Mouse (Mus musculus) heart, embryonic 12.5 days (tissue): Measurements from ENCODE around the gene Cep128. TPM values are rescaled to one million over a fixed set of nuclear protein-coding genes. Genes with fewer than 3 reads are reported as not detected.

Experiments used
- ATAC-seq: fragments of 200-750 bp; cut with Nextera tagmentation; 2 replicates; pipeline ENCODE4 v1.8.0; 2017; ENCODE audit warnings: moderate TSS enrichment, moderate library complexity; ENCODE audit not compliant: insufficient number of reproducible peaks, low FRiP score
- H3K27ac ChIP-seq: fragments of 300-500 bp; sonication (generic); 2 replicates; pipeline ENCODE4 v1.5.1; 2016; ENCODE audit warnings: mild to moderate bottlenecking, moderate library complexity; ENCODE audit not compliant: poor library complexity, severe bottlenecking
- H3K27me3 ChIP-seq: fragments of 300-500 bp; sonication (generic); replicated peaks from 2 replicates; pipeline ENCODE4 v1.6.1; 2016; ENCODE audit warnings: mild to moderate bottlenecking, moderate library complexity
- H3K36me3 ChIP-seq: fragments of 300-500 bp; sonication (generic); 2 replicates; pipeline ENCODE4 v1.6.1; 2016; ENCODE audit warnings: mild to moderate bottlenecking, moderate library complexity
- H3K4me1 ChIP-seq: fragments of 300-500 bp; sonication (generic); replicated peaks from 2 replicates; pipeline ENCODE4 v1.6.1; 2016; ENCODE audit warnings: mild to moderate bottlenecking
- H3K4me2 ChIP-seq: fragments of 300-500 bp; sonication (generic); 2 replicates; pipeline ENCODE4 v1.6.1; 2016; ENCODE audit warnings: mild to moderate bottlenecking, moderate library complexity
- H3K4me3 ChIP-seq: fragments of 300-500 bp; sonication (generic); 2 replicates; pipeline ENCODE4 v1.5.1; 2016; ENCODE audit warnings: mild to moderate bottlenecking
- H3K9ac ChIP-seq: fragments of 300-500 bp; sonication (generic); 2 replicates; pipeline ENCODE4 v1.6.1; 2016; ENCODE audit warnings: mild to moderate bottlenecking, moderate library complexity
- H3K9me3 ChIP-seq: fragments of 300-500 bp; sonication (generic); replicated peaks from 2 replicates; pipeline ENCODE4 v1.6.1; 2016; ENCODE audit warnings: mild to moderate bottlenecking, moderate library complexity
- WGBS: fragments of 180-500 bp; shearing (Covaris S2); methylation state at CpG from one replicate; pipeline ENCODE4 v1.1.7; 2016; 5-methylcytosine and 5-hydroxymethylcytosine counted together
- polyA plus RNA-seq: library from polyadenylated mRNA; unstranded; fragments of >200 nt; fragmentation: Nextera tagmentation; extraction: Ambion mirVana; gene quantifications from 2 replicates; pipeline ENCODE4 v1.2.1, GENCODE M21; 2016

Cep128 gene
- polyA plus RNA-seq, 1 experiment from 2014 or later = 6.1 TPM

GRCm38 (mm10) chr12:91056885-91057284 lies 327.3 kb downstream of the Cep128 start:
- H3K4me1 ChIP-seq = no peaks in the 10 kb centered on the region
- no peaks in the 10 kb centered on the region for H3K27me3 ChIP-seq
- H3K27ac ChIP-seq = no peak overlapping the region
- no peaks in the 10 kb centered on the region for H3K9me3 ChIP-seq
- WGBS = 86% methylated on average over 10 of the region's 10 CpGs
- H3K4me3 ChIP-seq = no peak overlapping the region
- no peak for ATAC-seq
- no peak overlapping the region for H3K9ac ChIP-seq
- H3K4me2 ChIP-seq = no peak overlapping the region
- H3K36me3 ChIP-seq = no peaks in the 10 kb centered on the region

DNA sequence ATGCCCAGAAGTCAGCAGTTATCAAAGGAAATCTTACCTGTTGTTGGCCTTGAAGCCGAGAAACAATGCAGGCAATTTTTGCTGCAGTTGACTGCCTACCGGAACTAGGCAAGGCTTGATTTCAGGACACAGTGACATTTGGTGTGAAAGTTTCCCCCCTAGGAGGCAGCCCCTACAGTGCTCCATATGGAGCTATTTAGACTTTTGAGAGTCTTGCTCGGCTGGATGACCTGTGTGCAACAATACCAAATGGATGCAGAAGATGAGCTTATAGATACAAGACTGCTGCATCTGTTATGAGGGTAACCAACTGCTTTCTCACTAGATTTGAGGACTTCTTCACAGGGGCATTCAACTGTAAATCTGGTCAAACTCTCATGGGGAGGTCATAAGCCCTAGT lies 331.9 kb downstream of the Cep128 start:
- Histone ChIP-seq H3K9ac (no peak overlapping the region), H3K4me1 (no peaks in the 10 kb centered on the region), H3K27ac (no peak overlapping the region), H3K9me3 (no peaks in the 10 kb centered on the region), H3K27me3 (no peaks in the 10 kb centered on the region), H3K36me3 (no peaks in the 10 kb centered on the region), H3K4me2 (no peak overlapping the region), H3K4me3 (no peak overlapping the region)
- whole genome bisulfite sequencing = 77% methylated on average over 3 of the region's 3 CpGs
- ATAC-seq = no peak

- Histone ChIP-seq H3K27me3 (no peaks in the 10 kb centered on the region), H3K9ac (no peak overlapping the region), H3K9me3 (no peaks in the 10 kb centered on the region), H3K27ac (no peak overlapping the region), H3K4me1 (no peaks in the 10 kb centered on the region), H3K4me2 (no peak overlapping the region), H3K36me3 (no peaks in the 10 kb centered on the region), H3K4me3 (no peak overlapping the region)
- no peak for ATAC-seq
- 85% methylated on average over 9 of the region's 9 CpGs for WGBS
These were observed 333.4 kb downstream of the Cep128 start for GRCm38 (mm10) chr12:91050593-91051325.

GRCm38 (mm10) chr12:91041363-91041762 lies 342.8 kb downstream of the Cep128 start:
- H3K9ac ChIP-seq = no peak overlapping the region
- no peaks in the 10 kb centered on the region for H3K27me3 ChIP-seq
- no peaks in the 10 kb centered on the region for H3K36me3 ChIP-seq
- 77% methylated on average over 4 of the region's 4 CpGs for WGBS
- no peaks in the 10 kb centered on the region for H3K9me3 ChIP-seq
- peaks cover 6% of the 10 kb centered on the region for H3K4me1 ChIP-seq
- no peak overlapping the region for H3K27ac ChIP-seq
- H3K4me3 ChIP-seq = no peak overlapping the region
- no peak overlapping the region for H3K4me2 ChIP-seq
- no peak for ATAC-seq

DNA sequence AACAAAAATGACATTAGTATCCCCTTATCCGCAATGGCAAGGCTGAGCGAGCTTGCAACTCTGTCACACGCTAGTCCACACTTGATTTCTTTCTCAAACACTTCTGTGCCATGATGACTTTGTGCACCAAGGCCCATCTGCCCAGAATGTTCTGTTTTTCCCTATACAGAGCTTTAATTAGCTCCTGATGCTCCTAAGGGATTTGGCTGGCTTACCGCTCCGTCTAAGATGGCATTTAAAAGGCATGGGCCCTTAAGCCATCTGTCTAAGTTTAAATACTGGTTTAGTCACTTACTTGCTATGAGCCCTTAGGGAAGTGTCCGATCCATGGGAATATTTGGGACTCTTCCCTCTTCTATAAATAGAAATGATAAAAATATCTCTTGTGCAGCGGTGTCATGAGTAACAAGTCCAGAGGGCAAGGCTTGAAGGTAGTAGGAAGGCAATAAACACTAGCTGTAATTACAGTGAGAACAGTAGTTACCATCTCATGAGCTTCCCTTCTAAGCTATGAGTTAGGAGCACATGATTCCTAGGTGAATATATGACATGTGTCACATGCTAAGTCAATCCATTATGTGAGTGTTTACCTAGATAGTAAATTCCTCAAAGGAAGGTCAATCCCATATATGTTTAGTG lies 343.8 kb downstream of the Cep128 start:
- no peak for ATAC-seq
- Histone ChIP-seq H3K27ac (no peak overlapping the region), H3K27me3 (no peaks in the 10 kb centered on the region), H3K9me3 (no peaks in the 10 kb centered on the region), H3K9ac (no peak overlapping the region), H3K4me3 (no peak overlapping the region), H3K36me3 (no peaks in the 10 kb centered on the region), H3K4me2 (no peak overlapping the region), H3K4me1 (peaks cover 6% of the 10 kb centered on the region)
- 67% methylated on average over 7 of the region's 7 CpGs for WGBS

DNA sequence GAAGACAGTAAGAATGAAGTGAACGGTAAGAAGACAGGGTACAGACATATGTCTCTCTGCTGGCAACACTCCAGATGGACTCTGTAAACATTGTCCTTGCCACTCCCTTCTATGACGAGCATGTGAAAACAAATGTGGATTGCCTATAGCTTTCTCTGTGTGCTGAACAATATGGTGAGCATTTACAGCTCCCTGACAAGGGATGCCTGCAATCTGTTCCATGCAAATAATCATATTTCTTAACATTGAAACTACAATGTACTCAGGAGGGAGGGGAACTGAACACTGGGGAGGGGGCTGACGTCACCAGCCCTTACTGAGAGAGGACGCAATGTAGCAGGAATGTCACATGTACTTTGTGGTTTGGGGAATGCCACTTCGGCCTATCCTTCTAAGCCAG lies 355.1 kb downstream of the Cep128 start:
- Histone ChIP-seq H3K4me2 (no peak overlapping the region), H3K4me3 (no peak overlapping the region), H3K9ac (no peak overlapping the region), H3K4me1 (no peaks in the 10 kb centered on the region), H3K27me3 (no peaks in the 10 kb centered on the region), H3K36me3 (no peaks in the 10 kb centered on the region), H3K27ac (no peak overlapping the region), H3K9me3 (no peaks in the 10 kb centered on the region)
- WGBS = 74% methylated on average over 5 of the region's 5 CpGs
- ATAC-seq = no peak

- no peaks in the 10 kb centered on the region for H3K9me3 ChIP-seq
- H3K4me1 ChIP-seq = no peaks in the 10 kb centered on the region
- no peak overlapping the region for H3K9ac ChIP-seq
- ATAC-seq = no peak
- no peaks in the 10 kb centered on the region for H3K36me3 ChIP-seq
- no peak overlapping the region for H3K4me2 ChIP-seq
- no peak overlapping the region for H3K4me3 ChIP-seq
- no peaks in the 10 kb centered on the region for H3K27me3 ChIP-seq
- WGBS = 77% methylated on average over 9 of the region's 9 CpGs
- no peak overlapping the region for H3K27ac ChIP-seq
These were observed 356.5 kb downstream of the Cep128 start for GRCm38 (mm10) chr12:91027681-91028080.

DNA sequence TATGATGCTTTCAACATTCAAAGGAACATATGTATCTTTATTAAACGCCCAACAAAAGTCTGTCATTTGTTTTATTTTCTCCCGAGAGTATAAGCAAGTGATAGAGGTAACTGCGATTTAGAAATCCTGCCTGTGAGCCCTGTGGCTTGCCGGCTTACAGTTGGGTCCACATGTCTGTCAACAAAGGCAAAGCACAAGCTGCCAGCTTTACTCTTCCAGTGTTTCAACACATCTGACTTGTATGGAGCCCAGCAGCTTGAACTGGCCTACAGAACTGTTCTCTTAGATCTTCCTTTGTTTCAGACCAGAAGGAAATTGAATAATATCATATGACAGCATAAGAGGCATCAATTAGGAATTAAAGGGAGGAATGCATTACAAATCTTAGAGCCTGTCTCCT lies 357.1 kb downstream of the Cep128 start:
- Histone ChIP-seq H3K27me3 (no peaks in the 10 kb centered on the region), H3K4me3 (no peak overlapping the region), H3K4me1 (no peaks in the 10 kb centered on the region), H3K27ac (no peak overlapping the region), H3K4me2 (no peak overlapping the region), H3K9ac (no peak overlapping the region), H3K9me3 (no peaks in the 10 kb centered on the region), H3K36me3 (no peaks in the 10 kb centered on the region)
- ATAC-seq = no peak
- 79% methylated on average over 4 of the region's 4 CpGs for WGBS

GRCm38 (mm10) chr12:91015075-91015474 lies 369.1 kb downstream of the Cep128 start:
- no peaks in the 10 kb centered on the region for H3K9me3 ChIP-seq

GRCm38 (mm10) chr12:91013043-91013442 lies 371.2 kb downstream of the Cep128 start:
- ATAC-seq = no peak
- H3K27ac ChIP-seq = no peak overlapping the region
- 82% methylated on average over 6 of the region's 6 CpGs for WGBS

More at GRCm38 (mm10) chr12:91015075-91015474, 369.1 kb downstream of the Cep128 start:
- no peaks in the 10 kb centered on the region for H3K27me3 ChIP-seq
- ATAC-seq = no peak
- H3K4me1 ChIP-seq = no peaks in the 10 kb centered on the region
- no peak overlapping the region for H3K4me3 ChIP-seq
- H3K4me2 ChIP-seq = no peak overlapping the region
- no peak overlapping the region for H3K9ac ChIP-seq
- no peak overlapping the region for H3K27ac ChIP-seq
- WGBS = 86% methylated on average over 6 of the region's 6 CpGs
- H3K36me3 ChIP-seq = no peaks in the 10 kb centered on the region

DNA sequence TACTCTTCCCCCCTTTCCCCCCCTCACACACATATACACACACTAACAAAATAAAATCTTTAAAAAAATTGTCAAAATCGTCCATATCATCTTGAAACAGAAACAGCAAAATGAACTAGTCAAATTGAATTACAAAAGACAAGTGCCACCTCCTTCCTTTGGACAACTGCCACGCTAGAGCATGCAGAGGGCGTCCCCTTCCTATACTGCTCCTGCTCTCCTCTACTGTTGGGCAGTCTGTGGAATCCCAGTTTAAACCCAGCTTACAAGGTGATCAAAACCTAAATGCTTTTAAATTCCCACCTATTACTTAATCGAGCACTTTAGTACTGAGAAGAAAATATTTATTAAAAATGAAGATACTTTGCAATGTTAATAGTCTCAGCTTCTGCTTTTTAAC lies 372.0 kb downstream of the Cep128 start:
- Histone ChIP-seq H3K9ac (no peak overlapping the region), H3K27me3 (no peaks in the 10 kb centered on the region), H3K4me2 (no peak overlapping the region), H3K27ac (no peak overlapping the region), H3K4me1 (no peaks in the 10 kb centered on the region), H3K9me3 (no peaks in the 10 kb centered on the region), H3K36me3 (no peaks in the 10 kb centered on the region), H3K4me3 (no peak overlapping the region)
- ATAC-seq = no peak
- WGBS = 69% methylated on average over 4 of the region's 4 CpGs

More at GRCm38 (mm10) chr12:91013043-91013442, 371.2 kb downstream of the Cep128 start:
- Histone ChIP-seq H3K4me1 (no peaks in the 10 kb centered on the region), H3K9ac (no peak overlapping the region), H3K36me3 (no peaks in the 10 kb centered on the region), H3K9me3 (no peaks in the 10 kb centered on the region), H3K27me3 (no peaks in the 10 kb centered on the region), H3K4me3 (no peak overlapping the region), H3K4me2 (no peak overlapping the region)
